Mouse (Mus musculus): ENCODE data around the gene Ptges2. TPM values are rescaled to one million over a fixed set of nuclear protein-coding genes. Genes with fewer than 3 reads are reported as not detected.
"Not testable (repeated sequence)": the region's sequence is repeated elsewhere in the genome, so short reads cannot be mapped to it uniquely, and the experiment has no call there.

Ptges2 gene
- total RNA-seq (2021): 10 to 100 TPM; 44.4 to 50.3 TPM

- intact Hi-C loops (cut with DNase I): no loop called here
- DNase-seq (ENCODE audit: low spot score in 2 of 2): peak; percentile 94
Observed at GRCm38 (mm10) chr2:32395484-32395945, at the start of gene Ptges2. Gene Ptges2, plus strand, starts transcription at chr2:32395896.

DNA sequence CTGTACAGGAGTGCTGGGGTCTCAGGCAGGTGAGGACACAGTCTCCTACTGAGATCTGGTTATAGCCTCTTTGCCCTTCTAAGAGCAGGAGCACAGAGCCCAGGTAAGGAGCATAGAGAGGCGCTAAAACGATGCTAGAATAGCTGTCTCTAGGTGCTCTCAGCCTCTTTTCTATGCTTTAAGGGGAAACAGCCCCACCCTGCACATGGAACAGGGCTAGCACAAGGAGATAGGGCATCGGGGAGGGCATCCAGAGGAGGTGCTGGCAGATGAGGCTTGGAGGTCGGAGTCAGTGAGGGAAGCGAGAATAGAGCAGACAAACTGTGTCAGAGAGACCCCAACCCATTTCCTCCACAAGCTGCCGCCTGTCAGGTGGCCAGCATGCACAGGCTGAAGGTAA is 48.7 kb upstream of the Ptges2 start:
- DNase-seq (ENCODE audit: low spot score in 2 of 2): no peak
- intact Hi-C loops (cut with DNase I): no loop called here

DNA sequence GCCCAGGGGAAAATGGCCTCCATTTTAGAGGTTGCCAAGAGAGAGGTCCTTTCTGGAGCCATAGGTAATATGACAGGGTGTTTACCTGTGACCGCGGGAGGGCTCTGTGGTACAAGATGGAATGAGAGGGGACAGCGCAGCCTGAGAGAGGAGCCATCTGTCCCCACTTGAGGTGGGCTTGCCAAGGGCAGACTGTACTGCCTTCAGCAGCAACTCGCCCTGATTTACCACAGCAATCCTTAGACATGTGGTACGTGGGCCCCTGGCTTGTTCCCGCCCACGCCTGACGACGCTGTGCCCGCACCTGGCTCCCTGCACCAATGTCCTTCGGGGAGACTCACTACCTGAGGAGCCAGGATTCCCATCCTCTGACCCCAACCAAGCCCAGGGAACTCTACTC is 47.4 kb upstream of the Ptges2 start:
- intact Hi-C loops (cut with DNase I): no loop called here
- peak; percentile 57 to 84 for DNase-seq (ENCODE audit: low spot score in 2 of 2)

DNA sequence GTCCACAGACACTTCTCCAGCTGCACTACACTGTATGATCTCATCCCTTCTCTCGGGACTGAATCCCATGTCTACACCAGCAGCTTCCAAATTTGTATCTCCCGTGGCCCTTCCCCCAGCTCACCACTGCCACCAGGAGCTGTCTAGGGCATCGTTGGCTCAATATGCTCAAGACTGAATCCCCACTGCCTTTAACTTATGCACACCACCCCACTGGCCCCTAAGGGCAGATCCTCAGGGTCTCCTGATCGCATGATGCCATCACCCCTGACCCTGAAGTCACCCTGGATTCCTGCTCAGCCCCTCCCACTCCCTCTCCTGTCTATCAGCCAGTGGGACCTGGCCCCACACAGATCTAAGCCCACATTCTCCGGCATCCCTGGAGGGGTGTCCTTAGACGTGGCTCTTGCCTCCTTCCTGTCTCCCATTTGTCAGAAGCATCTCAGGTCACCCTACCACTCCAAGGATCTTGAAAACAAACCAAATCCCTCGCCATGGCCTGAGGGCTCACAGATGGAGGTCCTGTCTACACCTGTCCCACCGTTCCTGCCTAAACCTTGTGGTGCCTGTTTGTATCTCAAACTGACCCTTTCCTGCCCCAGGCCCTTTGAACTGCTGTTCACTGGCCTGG is 46.0 kb upstream of the Ptges2 start:
- peak; percentile 56 to 86 for DNase-seq (ENCODE audit: low spot score in 2 of 2)
- intact Hi-C loops (cut with DNase I): no loop called here

- no peak for DNase-seq (ENCODE audit: low spot score in 2 of 2)
- intact Hi-C loops (cut with DNase I): no loop called here
Observed at GRCm38 (mm10) chr2:32350471-32351051, 45.1 kb upstream of the Ptges2 start.

DNA sequence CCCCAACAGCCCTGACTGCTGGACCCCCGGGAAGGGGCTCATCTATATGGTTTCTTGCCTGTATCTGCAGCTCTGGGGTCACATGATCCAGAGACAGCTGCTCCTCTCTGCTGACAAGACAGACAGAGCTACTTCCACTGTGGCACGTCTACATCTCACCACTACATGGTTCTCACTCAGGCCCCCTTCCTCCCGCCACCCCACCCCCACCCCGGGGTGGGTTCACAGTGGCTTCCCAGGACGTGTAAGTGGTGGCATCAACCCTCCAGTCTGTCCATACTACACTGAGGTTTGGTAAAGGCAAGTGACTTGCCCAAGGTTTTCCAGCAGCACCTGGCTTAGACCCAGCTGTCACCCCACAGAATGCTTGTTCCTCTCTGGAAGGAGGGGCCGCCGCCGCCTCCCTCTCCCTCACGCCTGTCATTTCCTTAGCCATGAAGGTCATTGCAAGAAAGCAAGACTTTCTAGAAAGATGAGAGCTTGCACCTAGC is 44.2 kb upstream of the Ptges2 start:
- DNase-seq (ENCODE audit: low spot score in 2 of 2): peak in 1 of 2 experiments; percentile 73

GRCm38 (mm10) chr2:32352151-32353006 is 43.3 kb upstream of the Ptges2 start, which contains the start of gene Ciz1:
Gene Ciz1, plus strand, starts transcription at chr2:32352327.
- intact Hi-C loops (cut with DNase I): no loop called here
- peak in 1 of 2 experiments; percentile 75 for DNase-seq (ENCODE audit: low spot score in 2 of 2)

More for the DNA sequence above, 44.2 kb upstream of the Ptges2 start:
- intact Hi-C loops (cut with DNase I): no loop called here

- peak; percentile 94 to 97 for DNase-seq (ENCODE audit: low spot score in 2 of 2)
- intact Hi-C loops (cut with DNase I): no loop called here
Observed at GRCm38 (mm10) chr2:32353007-32353542, 42.6 kb upstream of the Ptges2 start, which contains the start of gene Dnm1. Gene Dnm1, minus strand, starts transcription at chr2:32353338.

DNA sequence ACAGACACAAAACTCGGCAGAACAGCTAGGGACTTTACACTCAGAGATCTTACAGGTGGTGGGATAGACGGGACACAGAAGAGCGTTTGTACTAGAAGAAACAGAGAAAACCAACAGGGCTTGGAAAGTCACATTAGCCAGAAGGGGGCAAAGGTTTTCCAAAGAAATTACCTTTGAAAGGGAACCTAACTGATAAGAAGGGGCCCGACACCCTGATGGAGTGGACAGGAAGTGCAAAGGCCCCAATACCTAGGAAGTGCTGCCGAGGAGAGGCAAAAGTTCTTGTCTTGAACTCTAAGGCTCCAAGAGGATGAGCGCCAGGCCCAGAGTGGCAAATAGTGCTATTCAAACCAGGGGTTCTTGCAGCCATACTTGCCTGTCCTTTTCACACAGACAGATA is 41.9 kb upstream of the Ptges2 start:
- DNase-seq (ENCODE audit: low spot score in 2 of 2): no peak
- intact Hi-C loops (cut with DNase I): no loop called here

DNA sequence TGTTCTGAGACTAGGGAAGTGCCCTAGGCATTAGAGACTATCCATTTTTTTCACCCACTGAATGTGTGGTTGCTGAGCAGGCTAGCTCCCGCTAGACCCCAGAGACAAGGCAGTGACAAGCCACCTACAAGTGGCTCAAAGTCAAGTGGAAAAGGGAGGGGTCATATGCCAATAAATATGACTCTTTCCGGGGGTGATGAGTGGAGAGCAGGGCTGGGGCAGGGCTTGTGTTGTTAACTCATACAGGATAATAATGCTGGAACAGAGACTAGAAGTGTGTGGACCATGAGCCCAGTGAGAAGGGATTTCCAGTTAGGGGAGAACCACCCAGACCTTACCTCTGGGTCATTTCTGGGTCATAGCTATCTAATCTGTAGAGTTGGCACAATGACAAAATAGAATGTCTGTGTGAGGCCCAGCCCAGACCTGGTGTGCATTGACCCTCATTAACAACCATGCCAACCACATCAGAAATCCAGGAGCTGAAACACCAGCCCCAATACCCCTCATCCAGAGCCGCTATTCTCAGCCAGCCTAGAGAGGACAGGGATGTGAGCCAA is 41.3 kb upstream of the Ptges2 start:
- intact Hi-C loops (cut with DNase I): no loop called here
- no peak for DNase-seq (ENCODE audit: low spot score in 2 of 2)

DNA sequence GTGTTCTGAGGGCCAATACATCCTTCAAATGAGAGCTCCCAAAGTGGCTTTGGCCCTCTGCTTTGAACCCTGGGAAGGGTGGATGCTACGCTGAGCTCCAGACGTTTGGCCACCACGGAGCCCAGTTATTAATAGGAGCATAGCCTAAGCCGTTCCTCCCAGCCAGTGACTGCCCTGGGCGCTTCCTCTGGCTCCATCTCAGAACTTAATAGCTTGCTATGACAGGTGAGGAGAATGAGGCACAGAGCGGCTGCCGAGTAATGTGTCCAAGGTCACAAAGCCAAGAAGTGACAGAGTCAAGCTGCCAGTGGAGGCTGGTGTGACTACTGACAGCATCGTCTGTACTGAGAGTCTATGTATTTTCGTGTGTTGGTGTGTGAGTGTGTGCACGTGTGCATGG is 39.5 kb upstream of the Ptges2 start:
- intact Hi-C loops (cut with DNase I): no loop called here

GRCm38 (mm10) chr2:32357710-32358109 is 38.0 kb upstream of the Ptges2 start:
- no peak for DNase-seq (ENCODE audit: low spot score in 2 of 2)
- intact Hi-C loops (cut with DNase I): no loop called here

More for the DNA sequence above, 39.5 kb upstream of the Ptges2 start:
- DNase-seq (ENCODE audit: low spot score in 2 of 2): no peak

- intact Hi-C loops (cut with DNase I): no loop called here
- DNase-seq (ENCODE audit: low spot score in 2 of 2): no peak
Observed at GRCm38 (mm10) chr2:32358381-32358780, 37.3 kb upstream of the Ptges2 start.

DNA sequence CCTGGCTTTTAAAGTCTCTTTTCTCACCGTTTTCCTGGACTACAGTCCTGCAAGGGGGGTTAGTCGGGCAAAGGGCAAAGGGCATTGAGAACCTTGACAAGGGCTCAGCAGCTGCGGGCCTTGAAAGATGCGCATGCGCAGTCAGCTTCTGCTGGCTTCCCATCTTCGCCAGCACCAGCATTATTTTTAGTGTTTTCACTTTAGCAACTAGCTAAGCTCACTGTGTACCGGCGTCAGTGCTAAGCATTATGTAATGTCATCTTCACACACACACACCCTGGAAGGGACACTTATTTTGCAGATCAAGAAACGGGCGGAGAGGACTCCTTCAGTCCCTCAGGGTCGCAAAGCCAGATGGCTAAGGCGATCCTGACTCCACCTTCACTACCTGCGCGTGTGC is 35.0 kb upstream of the Ptges2 start:
- intact Hi-C loops (cut with DNase I): loop anchor here (10.0 kb wide), 1 partner anchor 386 kb away; the partner anchor contains the start of gene Nup214
- peak; percentile 85 to 95 for DNase-seq (ENCODE audit: low spot score in 2 of 2)

- intact Hi-C loops (cut with DNase I): loop anchor here (10.0 kb wide), 1 partner anchor 387 kb away; the partner anchor contains the start of gene Nup214
- DNase-seq (ENCODE audit: low spot score in 2 of 2): peak; percentile 75 to 85
Observed at GRCm38 (mm10) chr2:32361437-32361836, 34.3 kb upstream of the Ptges2 start.

- intact Hi-C loops (cut with DNase I): loop anchor here (10.0 kb wide), 1 partner anchor 387 kb away; the partner anchor contains the start of gene Nup214
Observed at GRCm38 (mm10) chr2:32362274-32362673, 33.4 kb upstream of the Ptges2 start.

GRCm38 (mm10) chr2:32362817-32363340 is 32.8 kb upstream of the Ptges2 start:
- DNase-seq (ENCODE audit: low spot score in 2 of 2): peak; percentile 90 to 91
- intact Hi-C loops (cut with DNase I): loop anchor here (1.0 to 10.0 kb wide), 2 partner anchors 18 to 388 kb away; partner anchors contain the start of genes 1110008P14Rik and Nup214

More at GRCm38 (mm10) chr2:32362274-32362673, 33.4 kb upstream of the Ptges2 start:
- DNase-seq (ENCODE audit: low spot score in 2 of 2): not testable (repeated sequence)

- peak in 1 of 2 experiments; percentile 66 for DNase-seq (ENCODE audit: low spot score in 2 of 2)
- intact Hi-C loops (cut with DNase I): loop anchor here (1.0 to 10.0 kb wide), 2 partner anchors 18 to 389 kb away; partner anchors contain the start of genes 1110008P14Rik and Nup214
Observed at GRCm38 (mm10) chr2:32363376-32364106, 32.2 kb upstream of the Ptges2 start.

Data from left cerebral cortex, postnatal 25 days (tissue).